Mouse (Mus musculus): ENCODE measurements at regions not wholly inside any gene's neighbourhood (a gene's known extent, or its start where the extent isn't known, plus 50 kb on each side); places are given as distances from the start of the nearest gene placed in this dataset.

- no peak for DNase-seq (ENCODE audit: extremely low spot score in 1 of 2, low spot score in 2 of 2)
Measured at GRCm38 (mm10) chr16:70244963-70245362, 68.8 kb upstream of the Gbe1 start.

DNA sequence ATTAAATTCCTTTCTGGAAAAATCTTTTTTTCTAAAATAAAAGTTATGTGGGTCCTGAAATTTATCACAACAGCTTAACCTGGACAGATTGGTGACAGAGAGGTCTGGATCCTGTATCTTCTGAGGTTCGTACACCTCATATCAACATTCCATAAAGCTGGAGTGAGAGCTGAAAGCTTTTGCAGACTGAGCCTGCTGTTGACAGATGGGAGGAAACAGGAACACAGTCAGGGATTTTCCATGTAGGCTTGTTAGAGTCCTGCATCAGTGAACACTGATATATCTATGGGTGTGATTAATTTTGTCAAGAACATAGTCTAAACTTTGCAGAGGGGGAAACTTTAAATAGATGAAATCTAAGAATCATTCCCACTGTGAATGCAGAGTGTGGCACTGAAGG lies 54.4 kb upstream of the Gbe1 start:
- no peak for DNase-seq (ENCODE audit: extremely low spot score in 1 of 2, low spot score in 2 of 2)
- intact Hi-C loops (cut with DNase I), result no loop called here

More at GRCm38 (mm10) chr16:70244963-70245362, 68.8 kb upstream of the Gbe1 start:
- intact Hi-C loops (cut with DNase I), result no loop called here

DNA sequence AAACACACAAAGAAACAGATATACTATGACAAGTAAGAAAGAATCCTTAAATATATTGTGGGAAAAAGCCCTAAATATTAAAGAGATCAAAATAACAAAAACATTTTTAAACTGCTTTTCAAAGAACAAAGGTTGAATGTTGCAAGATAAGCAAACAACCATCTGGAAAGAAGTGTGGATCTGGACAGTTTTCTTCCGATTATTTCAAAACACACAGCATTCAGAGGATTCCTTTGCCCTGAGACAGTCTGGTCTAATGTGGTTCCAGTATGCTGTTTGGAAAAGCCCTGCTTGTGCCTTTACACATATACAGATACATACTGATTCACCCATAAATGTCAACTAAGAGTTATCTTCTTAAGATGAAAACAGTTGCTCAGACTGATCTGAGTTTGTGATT lies 53.6 kb upstream of the Gbe1 start:
- DNase-seq (ENCODE audit: extremely low spot score in 1 of 2, low spot score in 2 of 2), result no peak
- intact Hi-C loops (cut with DNase I), result no loop called here
